Mouse (Mus musculus): ENCODE data around the gene Rhoq. TPM values are rescaled to one million over a fixed set of nuclear protein-coding genes. Genes with fewer than 3 reads are reported as not detected.

Rhoq gene
- polyA plus RNA-seq, 1 experiment from 2014 or later, result 13.1 TPM

GRCm38 (mm10) chr17:86965121-86965520, 2.2 kb downstream of the Rhoq start:
- peak overlapping the region; percentile 80 for H3K4me3 ChIP-seq
- H3K36me3 ChIP-seq (replicated peaks), result peaks cover 34% of the 10 kb centered on the region
- no peaks in the 10 kb centered on the region for H3K9me3 ChIP-seq
- no peak for DNase-seq (ENCODE audit: low spot score)
- H3K27me3 ChIP-seq (replicated peaks; ENCODE audit: low read depth, poor library complexity, severe bottlenecking), result no peaks in the 10 kb centered on the region; the same call in 1 of the 2 replicates
- peaks cover 57% of the 10 kb centered on the region for H3K4me1 ChIP-seq
- peak overlapping the region; percentile 67 for H3K27ac ChIP-seq (replicated peaks)
- WGBS, result 85% methylated on average over 8 of the region's 8 CpGs

DNA sequence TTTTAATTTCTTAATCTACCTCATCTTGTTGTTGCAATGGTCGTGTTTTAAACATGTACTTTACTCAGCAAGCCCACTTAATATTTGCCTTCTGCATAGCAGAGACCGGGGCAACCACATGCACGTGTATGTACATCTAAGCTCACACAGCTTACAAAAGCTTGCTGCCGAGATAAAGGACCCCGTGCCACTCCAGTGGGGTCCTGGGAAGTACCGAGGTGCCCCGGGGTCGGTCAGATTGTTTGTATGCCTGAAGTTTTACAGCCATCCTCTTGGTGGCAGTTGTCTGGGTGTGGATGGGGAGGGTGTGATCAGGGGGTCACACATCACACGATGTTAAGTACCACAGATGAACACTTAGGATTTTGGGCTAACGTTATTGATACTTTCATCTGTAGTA, 3.2 kb downstream of the Rhoq start:
- no peak for DNase-seq (ENCODE audit: low spot score)
- Histone ChIP-seq H3K27ac (replicated peaks) (no peak overlapping the region), H3K9me3 (no peaks in the 10 kb centered on the region), H3K36me3 (replicated peaks) (peaks cover 43% of the 10 kb centered on the region), H3K27me3 (replicated peaks; ENCODE audit: low read depth, poor library complexity, severe bottlenecking) (no peaks in the 10 kb centered on the region; the same call in 1 of the 2 replicates), H3K4me1 (peaks cover 55% of the 10 kb centered on the region), H3K4me3 (no peak overlapping the region)
- WGBS, result 90% methylated on average over 10 of the region's 10 CpGs

GRCm38 (mm10) chr17:86967048-86967447, 4.2 kb downstream of the Rhoq start:
- H3K4me3 ChIP-seq, result no peak overlapping the region
- H3K9me3 ChIP-seq, result no peaks in the 10 kb centered on the region
- DNase-seq (ENCODE audit: low spot score), result no peak
- 92% methylated on average over 12 of the region's 12 CpGs for WGBS
- no peaks in the 10 kb centered on the region for H3K27me3 ChIP-seq (replicated peaks; ENCODE audit: low read depth, poor library complexity, severe bottlenecking)
- H3K4me1 ChIP-seq, result peaks cover 49% of the 10 kb centered on the region
- no peak overlapping the region for H3K27ac ChIP-seq (replicated peaks)
- peaks cover 48% of the 10 kb centered on the region for H3K36me3 ChIP-seq (replicated peaks)

DNA sequence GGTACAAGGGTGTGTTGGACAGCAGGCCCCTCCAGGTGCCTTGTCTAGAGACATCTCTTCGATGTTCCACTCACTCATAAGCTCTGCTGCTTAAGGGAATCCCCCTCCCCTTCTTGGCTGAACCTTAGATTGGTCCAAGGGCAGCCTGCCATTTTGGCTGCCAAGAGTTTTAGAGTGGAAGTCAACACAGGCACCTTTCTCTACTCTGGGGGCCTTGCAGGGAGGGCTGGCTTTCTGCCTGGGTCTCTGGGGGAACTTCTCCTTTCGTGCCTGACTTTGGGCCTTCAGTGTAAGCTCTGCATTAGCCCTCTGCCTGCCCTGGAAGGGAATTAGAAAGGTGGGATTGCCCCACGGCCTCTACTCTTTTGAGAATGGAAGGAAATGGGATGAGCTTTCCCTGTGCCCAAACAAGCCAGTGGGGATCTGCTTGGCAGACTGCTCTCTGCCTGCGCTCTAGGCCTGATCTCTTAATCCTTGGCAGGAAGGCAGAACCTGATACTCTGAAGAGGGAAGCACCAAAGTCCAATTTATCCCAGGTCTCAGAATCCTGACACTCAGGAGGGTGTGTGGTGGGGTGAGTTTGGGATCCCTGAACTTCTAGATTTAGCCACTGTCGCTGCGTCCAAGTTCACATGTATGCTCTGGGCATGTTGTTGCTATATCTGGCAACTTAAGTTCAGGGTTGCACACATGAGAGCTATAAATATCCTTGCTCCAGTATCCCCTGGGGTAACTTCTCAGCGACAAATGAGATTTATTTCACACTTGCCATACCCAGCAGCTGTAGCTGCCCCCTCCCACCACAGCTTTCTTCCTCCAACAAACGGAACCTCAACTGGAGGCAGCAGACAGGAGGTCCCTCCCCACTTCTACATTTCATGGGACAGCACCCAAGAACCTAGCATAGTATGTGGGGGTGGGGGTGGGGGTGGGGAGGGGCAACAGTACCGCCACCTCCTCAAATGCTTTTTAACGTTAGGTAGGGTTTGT, 4.9 kb downstream of the Rhoq start:
- Histone ChIP-seq H3K4me3 (no peak overlapping the region), H3K4me1 (peaks cover 46% of the 10 kb centered on the region), H3K27me3 (replicated peaks; ENCODE audit: low read depth, poor library complexity, severe bottlenecking) (no peaks in the 10 kb centered on the region), H3K36me3 (replicated peaks) (peaks cover 56% of the 10 kb centered on the region), H3K9me3 (no peaks in the 10 kb centered on the region), H3K27ac (replicated peaks) (no peak overlapping the region)
- DNase-seq (ENCODE audit: low spot score), result no peak
- 85% methylated on average over 10 of the region's 10 CpGs for WGBS

DNA sequence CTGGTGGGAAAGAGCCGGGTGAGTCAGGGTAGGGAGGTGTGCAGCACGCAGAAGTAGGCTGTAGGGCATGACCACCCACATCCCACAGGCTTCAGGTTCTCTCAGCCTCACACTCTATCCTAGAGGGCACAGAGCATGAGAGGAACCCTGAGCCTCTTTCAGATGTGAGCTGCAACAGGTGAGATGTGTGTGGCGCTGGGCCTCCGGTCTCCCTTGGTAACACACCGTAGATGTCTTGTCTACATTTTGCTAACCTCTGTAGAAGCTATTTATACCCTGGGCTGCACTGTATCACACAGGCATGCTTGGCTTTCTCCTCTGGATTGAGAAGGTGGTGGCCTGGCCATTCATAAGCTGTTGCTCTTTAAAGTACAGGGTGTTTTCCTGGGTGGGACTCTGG, 5.7 kb downstream of the Rhoq start:
- Histone ChIP-seq H3K4me1 (peaks cover 46% of the 10 kb centered on the region), H3K4me3 (no peak overlapping the region), H3K27ac (replicated peaks) (no peak overlapping the region), H3K9me3 (no peaks in the 10 kb centered on the region), H3K36me3 (replicated peaks) (peaks cover 62% of the 10 kb centered on the region), H3K27me3 (replicated peaks; ENCODE audit: low read depth, poor library complexity, severe bottlenecking) (no peaks in the 10 kb centered on the region)
- 93% methylated on average over 5 of the region's 5 CpGs for WGBS
- DNase-seq (ENCODE audit: low spot score), result no peak

- WGBS, result 68% methylated on average over 5 of the region's 5 CpGs
- H3K36me3 ChIP-seq (replicated peaks), result peaks cover 72% of the 10 kb centered on the region
- peaks cover 36% of the 10 kb centered on the region for H3K4me1 ChIP-seq
- no peak overlapping the region for H3K27ac ChIP-seq (replicated peaks)
- no peak for DNase-seq (ENCODE audit: low spot score)
- H3K27me3 ChIP-seq (replicated peaks; ENCODE audit: low read depth, poor library complexity, severe bottlenecking), result no peaks in the 10 kb centered on the region
- no peak overlapping the region for H3K4me3 ChIP-seq
- no peaks in the 10 kb centered on the region for H3K9me3 ChIP-seq
These were observed 6.7 kb downstream of the Rhoq start for GRCm38 (mm10) chr17:86969582-86969981.

- H3K4me3 ChIP-seq, result no peak overlapping the region
- H3K4me1 ChIP-seq, result peaks cover 30% of the 10 kb centered on the region
- DNase-seq (ENCODE audit: low spot score), result no peak
- peaks cover 78% of the 10 kb centered on the region for H3K36me3 ChIP-seq (replicated peaks)
- H3K27me3 ChIP-seq (replicated peaks; ENCODE audit: low read depth, poor library complexity, severe bottlenecking), result no peaks in the 10 kb centered on the region
- H3K27ac ChIP-seq (replicated peaks), result peak overlapping the region; percentile 10; the same call in 1 of the 2 replicates
- no peaks in the 10 kb centered on the region for H3K9me3 ChIP-seq
- WGBS, result 91% methylated on average over 15 of the region's 15 CpGs
These were observed 7.3 kb downstream of the Rhoq start for GRCm38 (mm10) chr17:86970026-86970750.

DNA sequence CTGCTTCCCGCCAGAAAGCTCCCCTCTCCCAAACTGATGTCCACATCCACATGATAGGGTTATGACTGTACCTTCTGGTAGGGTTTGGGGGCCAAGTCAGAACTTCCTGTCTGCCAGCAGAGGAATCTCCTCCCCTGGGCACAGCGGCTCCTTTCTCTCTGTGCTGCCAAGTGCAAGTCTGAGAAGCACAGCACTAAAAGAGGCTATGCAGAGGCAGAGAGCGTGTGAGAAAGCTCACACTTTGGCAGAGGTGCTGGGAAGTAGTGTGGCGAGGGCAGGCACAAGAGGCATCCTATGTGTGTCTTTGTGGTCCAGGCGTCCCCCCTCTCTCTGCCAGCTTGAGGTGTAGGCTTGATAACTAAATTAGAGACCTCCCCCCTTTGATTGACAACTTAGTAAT, 8.2 kb downstream of the Rhoq start:
- DNase-seq (ENCODE audit: low spot score), result no peak
- no peaks in the 10 kb centered on the region for H3K27me3 ChIP-seq (replicated peaks; ENCODE audit: low read depth, poor library complexity, severe bottlenecking)
- H3K27ac ChIP-seq (replicated peaks), result no peak overlapping the region
- 76% methylated on average over 5 of the region's 5 CpGs for WGBS
- peaks cover 24% of the 10 kb centered on the region for H3K4me1 ChIP-seq
- H3K9me3 ChIP-seq, result no peaks in the 10 kb centered on the region
- no peak overlapping the region for H3K4me3 ChIP-seq
- H3K36me3 ChIP-seq (replicated peaks), result peaks cover 86% of the 10 kb centered on the region

GRCm38 (mm10) chr17:86971860-86972259, 9.0 kb downstream of the Rhoq start:
- H3K27ac ChIP-seq (replicated peaks), result no peak overlapping the region
- DNase-seq (ENCODE audit: low spot score), result no peak
- H3K9me3 ChIP-seq, result no peaks in the 10 kb centered on the region
- no peaks in the 10 kb centered on the region for H3K27me3 ChIP-seq (replicated peaks; ENCODE audit: low read depth, poor library complexity, severe bottlenecking)
- H3K4me3 ChIP-seq, result no peak overlapping the region
- H3K4me1 ChIP-seq, result peaks cover 24% of the 10 kb centered on the region
- peaks cover 85% of the 10 kb centered on the region for H3K36me3 ChIP-seq (replicated peaks)
- 87% methylated on average over 7 of the region's 7 CpGs for WGBS

DNA sequence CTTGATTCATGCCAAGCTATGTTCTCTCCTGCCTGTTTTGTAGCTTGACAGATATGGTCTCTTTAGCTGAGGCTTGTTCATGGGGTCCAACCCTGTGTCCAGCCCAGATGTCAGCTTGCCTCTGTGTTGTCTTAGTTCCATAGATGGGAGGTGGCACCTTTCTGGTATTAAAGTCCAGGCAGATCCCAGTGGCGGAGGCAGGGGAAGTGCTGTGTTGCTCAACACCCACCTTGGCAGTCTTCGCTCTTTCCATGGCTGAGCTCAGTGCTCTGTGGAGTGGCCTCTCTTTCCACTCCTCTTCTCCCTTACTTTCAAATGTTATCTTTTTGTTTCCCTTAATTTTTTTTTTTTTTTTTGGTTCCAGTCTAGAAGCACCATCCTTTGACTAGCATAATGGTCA, 10.2 kb downstream of the Rhoq start:
- Histone ChIP-seq H3K27ac (replicated peaks) (no peak overlapping the region), H3K9me3 (no peaks in the 10 kb centered on the region), H3K4me1 (peaks cover 17% of the 10 kb centered on the region), H3K36me3 (replicated peaks) (peaks cover 73% of the 10 kb centered on the region), H3K27me3 (replicated peaks; ENCODE audit: low read depth, poor library complexity, severe bottlenecking) (no peaks in the 10 kb centered on the region), H3K4me3 (no peak overlapping the region)
- no peak for DNase-seq (ENCODE audit: low spot score)
- 92% methylated on average over 2 of the region's 2 CpGs for WGBS

GRCm38 (mm10) chr17:86976387-86976786, 13.5 kb downstream of the Rhoq start:
- H3K4me3 ChIP-seq, result no peak overlapping the region
- H3K36me3 ChIP-seq (replicated peaks), result peaks cover 71% of the 10 kb centered on the region
- no peak overlapping the region for H3K27ac ChIP-seq (replicated peaks)
- 74% methylated on average over 10 of the region's 10 CpGs for WGBS
- H3K27me3 ChIP-seq (replicated peaks; ENCODE audit: low read depth, poor library complexity, severe bottlenecking), result no peaks in the 10 kb centered on the region
- DNase-seq (ENCODE audit: low spot score), result no peak
- peaks cover 3% of the 10 kb centered on the region; the same call in 1 of the 2 replicates for H3K4me1 ChIP-seq
- no peaks in the 10 kb centered on the region for H3K9me3 ChIP-seq

DNA sequence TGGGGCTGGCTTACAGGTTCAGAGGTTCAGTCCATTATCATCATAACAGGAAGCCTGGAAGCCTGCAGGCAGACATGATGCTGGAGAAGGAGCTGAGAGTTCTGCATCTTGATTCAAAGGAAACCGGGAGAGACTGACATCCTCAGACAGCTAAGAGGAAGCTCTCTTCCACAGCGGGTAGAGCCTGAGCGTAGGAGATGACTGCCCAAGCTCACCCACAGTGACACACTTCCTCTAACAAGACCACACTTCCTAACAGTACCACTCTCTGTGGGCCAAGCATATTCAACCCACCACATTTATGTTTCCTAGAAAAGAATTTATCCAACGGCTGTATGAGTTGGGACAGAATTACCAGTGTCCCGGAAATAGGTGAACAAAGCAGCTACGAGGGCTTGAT, 15.6 kb downstream of the Rhoq start:
- WGBS, result 93% methylated on average over 6 of the region's 6 CpGs
- Histone ChIP-seq H3K27ac (replicated peaks) (no peak overlapping the region), H3K27me3 (replicated peaks; ENCODE audit: low read depth, poor library complexity, severe bottlenecking) (no peaks in the 10 kb centered on the region), H3K4me3 (no peak overlapping the region), H3K36me3 (replicated peaks) (peaks cover 71% of the 10 kb centered on the region), H3K4me1 (peaks cover under 1% of the 10 kb centered on the region; the same call in 1 of the 2 replicates), H3K9me3 (no peaks in the 10 kb centered on the region)
- DNase-seq (ENCODE audit: low spot score), result no peak
